Mouse (Mus musculus) heart, postnatal 10 days (tissue): Measurements from ENCODE around the gene Zc3h7b. TPM values are rescaled to one million over a fixed set of nuclear protein-coding genes. Genes with fewer than 3 reads are reported as not detected.
"Not testable (repeated sequence)": the region's sequence is repeated elsewhere in the genome, so short reads cannot be mapped to it uniquely, and the experiment has no call there.

ENCODE experiments used
- DNase-seq, 2 experiments: peaks; one replicate each; pipeline ENCODE4 v3.0.0; 2021
- intact Hi-C: fragments of 180-260 bp; cut with DNase I; formaldehyde crosslinking; loops from one replicate; pipeline ENCODE4 v1.15.1; 2025
- total RNA-seq, 2 experiments: library from RNA; stranded (reverse); gene quantifications; 2 replicates each; pipeline ENCODE4 v1.2.3; 2021

Zc3h7b gene
- 10 to 100 TPM; 83.1 to 91.3 TPM for total RNA-seq

DNA sequence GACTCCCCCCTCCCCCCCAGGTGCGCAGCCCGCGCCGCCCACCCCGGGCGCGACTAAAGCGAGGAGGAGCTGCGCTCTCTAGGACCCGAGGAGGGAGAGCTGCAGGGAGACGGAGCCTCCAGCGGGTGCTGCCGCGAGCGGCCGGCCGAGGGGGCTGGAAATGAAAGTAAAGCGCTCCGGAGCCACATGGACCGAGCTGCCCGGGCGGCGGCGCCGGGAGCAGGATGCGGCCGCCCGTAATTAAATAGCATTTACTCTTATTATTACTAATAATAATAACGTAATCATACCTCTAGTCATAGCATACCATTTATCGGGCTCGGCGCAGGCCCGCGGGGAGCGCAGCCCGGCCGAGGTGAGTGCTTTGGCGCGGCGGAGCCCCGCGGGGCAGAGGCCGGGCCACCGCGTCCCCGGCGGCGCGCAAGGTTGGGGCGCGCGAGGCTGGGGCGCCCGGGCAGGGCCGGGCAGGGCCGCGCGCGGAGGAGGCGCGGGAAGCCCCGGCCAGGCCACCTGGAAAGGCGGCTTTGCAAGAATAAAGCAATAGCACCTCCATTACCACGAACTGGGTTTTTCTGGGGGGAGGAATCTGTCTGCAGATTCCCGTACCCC lies at the start of gene Zc3h7b, which contains the start of gene Rangap1:
Zc3h7b (plus strand) TSS at position 66 of the 609 bp plus-strand sequence.
Rangap1 (minus strand) TSS at position 539 of the 609 bp plus-strand sequence.
- peak; percentile 84 to 85 for DNase-seq
- intact Hi-C loops = loop anchor here (2.0 to 5.0 kb wide), 3 partner anchors 58 to 172 kb away; partner anchors contain the start of gene Tef

- DNase-seq = no peak
- intact Hi-C loops = no loop called here
Measured at GRCm38 (mm10) chr15:81697175-81697574, 47.7 kb upstream of the Zc3h7b start, which contains the start of gene Chadl. Chadl (minus strand) TSS chr15:81697287.

DNA sequence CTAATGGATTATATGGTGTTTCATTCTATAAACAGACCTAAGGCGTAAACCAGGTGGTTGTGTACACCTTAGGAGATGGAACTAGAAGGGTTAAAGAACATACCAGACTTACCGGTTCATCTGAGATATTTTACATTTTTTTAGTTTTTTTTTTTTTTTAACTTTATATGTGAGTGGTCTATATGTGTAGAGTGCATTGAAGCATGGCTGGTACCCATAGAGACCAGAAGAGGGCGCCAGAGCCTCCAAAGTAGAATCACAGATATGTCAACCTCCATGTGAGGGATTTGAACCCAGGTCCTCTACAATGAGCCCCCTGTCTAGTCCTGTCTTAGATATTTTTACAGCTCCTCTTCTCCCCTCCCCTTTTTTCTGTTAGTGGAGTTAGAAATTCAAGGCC lies 47.0 kb upstream of the Zc3h7b start:
- intact Hi-C loops = no loop called here
- peak in 1 of 2 experiments; percentile 38 for DNase-seq

GRCm38 (mm10) chr15:81698532-81698931 lies 46.3 kb upstream of the Zc3h7b start:
- DNase-seq = no peak
- intact Hi-C loops = no loop called here

GRCm38 (mm10) chr15:81700161-81700560 lies 44.7 kb upstream of the Zc3h7b start:
- intact Hi-C loops = no loop called here
- no peak for DNase-seq

DNA sequence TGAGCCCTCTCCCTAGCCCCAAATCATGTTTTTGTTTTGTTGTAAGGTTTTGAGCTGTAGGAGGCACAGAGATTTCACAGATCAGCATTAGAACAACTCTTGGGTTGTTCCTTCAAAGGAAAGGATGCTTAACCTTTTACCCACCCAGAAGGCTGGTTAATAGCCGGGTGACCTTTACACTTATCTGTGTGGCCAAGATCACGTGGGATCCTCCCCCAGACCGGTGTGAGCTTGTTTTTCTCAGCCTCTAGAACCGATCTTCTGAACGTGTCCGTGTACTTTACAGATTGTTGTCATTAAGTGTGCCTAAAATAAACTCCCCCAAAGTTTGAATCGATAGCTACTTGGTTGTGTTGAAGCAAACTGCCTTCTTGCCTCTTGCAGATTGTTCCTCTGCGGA lies 44.3 kb upstream of the Zc3h7b start:
- intact Hi-C loops = no loop called here
- DNase-seq = no peak

GRCm38 (mm10) chr15:81701350-81701749 lies 43.5 kb upstream of the Zc3h7b start:
- DNase-seq = not testable (repeated sequence)

DNA sequence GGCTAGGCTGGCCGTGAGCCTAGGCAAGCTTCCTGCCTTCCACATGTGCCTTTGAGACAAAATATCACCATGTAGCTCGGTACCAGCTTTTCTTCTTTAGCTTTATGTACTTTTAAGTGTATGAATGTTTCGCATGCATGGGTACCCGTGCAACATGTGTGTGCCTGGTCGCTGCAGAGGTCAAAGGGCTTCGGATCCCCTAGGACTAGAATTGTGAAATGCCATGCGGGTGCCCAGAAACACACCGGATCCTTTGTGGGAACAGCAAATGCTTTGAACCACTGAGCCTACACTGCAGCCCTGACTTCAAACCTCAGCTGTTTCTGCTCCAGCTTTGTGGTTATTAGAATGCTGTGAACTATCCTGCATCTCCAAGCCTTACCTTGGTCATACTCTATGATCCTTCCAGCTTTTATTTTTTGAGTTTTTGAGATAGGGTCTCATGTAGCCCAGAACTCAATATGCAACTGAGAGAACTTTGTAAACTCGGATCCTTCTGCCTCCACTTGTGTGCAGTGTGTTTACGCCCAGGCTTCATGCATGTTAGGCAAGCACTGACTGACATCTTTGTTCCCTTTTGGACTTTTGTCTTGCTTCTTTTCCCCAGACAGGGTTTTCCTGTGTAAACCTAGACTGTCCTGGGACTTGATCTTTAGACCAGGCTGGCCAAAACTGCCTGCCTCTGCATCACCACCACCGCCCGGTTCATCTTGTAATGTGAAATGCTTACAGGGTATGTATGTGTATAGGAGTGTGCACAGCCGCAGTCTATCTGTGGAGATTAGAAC lies 42.4 kb upstream of the Zc3h7b start:
- no peak for DNase-seq
- intact Hi-C loops = no loop called here

More at GRCm38 (mm10) chr15:81701350-81701749, 43.5 kb upstream of the Zc3h7b start:
- intact Hi-C loops = not testable (repeated sequence)

DNA sequence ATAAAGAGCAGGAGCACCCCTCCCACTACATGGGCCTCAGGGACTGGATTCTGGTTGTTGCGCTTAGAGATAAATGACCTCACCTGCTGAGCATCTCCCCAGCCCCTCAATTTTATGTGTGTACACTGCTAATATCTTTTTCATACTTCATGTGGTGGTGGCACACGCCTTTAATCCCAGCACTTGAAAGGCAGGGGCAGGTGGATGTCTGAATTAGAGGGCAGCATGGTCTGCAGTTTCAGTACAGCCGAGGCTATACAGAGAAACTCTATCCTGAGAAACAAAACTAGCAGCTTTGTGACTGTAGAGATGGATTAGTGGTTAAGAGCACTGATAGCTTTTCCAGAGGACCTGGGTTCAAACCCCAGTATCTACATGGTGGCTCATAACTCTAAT lies 41.8 kb upstream of the Zc3h7b start:
- intact Hi-C loops = no loop called here
- no peak for DNase-seq

- DNase-seq = no peak
- intact Hi-C loops = no loop called here
Measured at GRCm38 (mm10) chr15:81708991-81709390, 35.9 kb upstream of the Zc3h7b start.

DNA sequence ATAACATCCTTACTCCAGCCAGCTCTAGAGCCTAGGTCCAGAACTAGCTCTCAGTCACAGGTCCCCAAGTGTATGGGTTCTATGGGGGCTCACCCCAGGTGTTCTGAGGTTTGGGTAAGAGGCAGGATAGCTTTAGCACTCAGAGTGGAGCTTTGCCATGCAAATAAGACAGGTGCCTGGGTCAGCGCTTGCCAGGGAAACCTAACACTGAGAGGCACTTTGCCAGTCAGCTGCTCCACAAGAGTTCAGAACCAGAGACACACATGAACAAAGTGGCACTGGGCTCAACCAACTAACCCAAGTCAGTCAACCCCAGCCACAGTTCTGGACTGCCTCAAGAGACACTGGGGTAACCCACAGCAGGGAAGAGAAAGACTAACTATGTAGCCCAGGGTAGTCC lies 35.2 kb upstream of the Zc3h7b start:
- intact Hi-C loops = no loop called here
- no peak for DNase-seq

DNA sequence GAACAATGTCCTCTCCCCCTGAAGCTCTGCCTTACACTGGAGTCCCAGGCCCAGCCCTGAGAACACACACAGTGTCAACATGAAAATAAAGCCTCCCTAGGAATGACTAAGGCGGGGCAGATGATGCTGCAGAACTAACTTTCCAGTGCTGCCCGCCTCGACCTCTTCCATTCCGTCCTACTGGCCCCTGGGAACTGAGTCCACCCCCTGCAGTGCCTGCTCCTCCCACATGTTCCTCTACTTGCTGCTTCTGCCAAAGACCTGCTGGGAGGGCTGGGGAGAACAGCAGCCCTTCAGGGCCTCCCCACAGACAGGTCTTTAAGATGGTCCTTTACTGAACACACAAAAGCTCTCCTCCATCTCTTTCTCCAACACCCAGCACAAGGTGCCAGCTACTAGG lies 34.1 kb upstream of the Zc3h7b start:
- intact Hi-C loops = no loop called here
- DNase-seq = no peak

DNA sequence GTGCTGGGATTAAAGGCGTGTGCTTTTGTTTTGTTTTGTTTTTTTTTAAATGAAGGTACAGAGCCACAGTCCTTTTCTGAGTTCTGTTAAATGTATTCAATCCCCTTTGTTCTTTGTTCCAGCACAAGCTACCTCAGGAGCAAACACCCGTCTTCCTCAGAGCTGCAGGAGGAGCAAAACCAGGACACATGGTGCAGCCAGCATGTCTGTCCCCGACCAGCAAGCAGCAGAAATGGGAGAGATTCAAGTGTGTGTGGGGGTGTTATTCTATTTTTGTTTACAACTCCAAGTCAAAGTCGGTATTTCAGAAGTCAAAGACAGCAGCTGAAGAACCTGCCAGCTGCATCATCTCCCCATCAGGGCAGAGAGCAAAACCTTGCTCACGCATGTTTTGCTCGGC lies 31.1 kb upstream of the Zc3h7b start:
- intact Hi-C loops = no loop called here
- no peak for DNase-seq

GRCm38 (mm10) chr15:81718336-81719138 lies 26.3 kb upstream of the Zc3h7b start:
- no peak for DNase-seq
- intact Hi-C loops = no loop called here

GRCm38 (mm10) chr15:81719139-81719531 lies 25.7 kb upstream of the Zc3h7b start:
- DNase-seq = no peak
- intact Hi-C loops = no loop called here

DNA sequence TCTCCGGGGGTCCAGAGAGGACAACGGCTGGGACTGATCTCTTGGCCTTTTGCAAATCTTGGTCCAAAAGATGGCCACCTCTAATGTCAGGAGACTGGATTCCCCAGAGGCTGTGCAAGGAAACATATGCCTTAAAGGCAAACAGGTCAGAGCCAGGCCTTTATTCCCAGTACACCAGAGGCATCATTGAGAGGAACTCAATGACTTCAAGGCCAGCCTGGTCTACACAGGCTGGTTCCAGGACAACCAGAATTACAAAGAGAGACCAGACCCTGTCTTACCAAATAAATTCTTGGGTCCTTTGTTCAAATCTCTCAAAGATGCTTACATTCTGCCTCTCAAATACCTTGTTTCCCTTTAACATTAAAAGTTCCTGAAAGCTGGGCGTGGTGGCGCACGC lies 22.5 kb upstream of the Zc3h7b start:
- DNase-seq = no peak
- intact Hi-C loops = no loop called here

DNA sequence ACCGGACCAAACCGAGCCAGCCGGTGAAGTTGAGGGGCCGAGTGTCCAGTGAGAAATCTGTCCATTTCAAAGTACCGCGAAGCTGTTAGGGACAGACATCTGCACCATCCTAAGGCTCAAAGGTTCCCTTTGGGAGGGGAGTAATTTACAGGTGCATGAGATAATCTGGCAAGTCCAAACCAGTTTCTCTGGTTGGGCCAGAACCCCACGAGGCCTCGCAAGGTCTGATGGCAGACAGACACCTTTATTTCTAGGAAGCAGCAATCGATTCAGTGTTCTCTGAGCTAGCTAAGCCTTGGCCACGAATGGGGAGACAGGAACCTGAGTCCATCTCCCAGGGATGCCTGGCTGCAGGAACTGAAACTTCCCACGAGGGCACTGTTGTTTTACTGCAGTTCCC lies 21.2 kb upstream of the Zc3h7b start:
- intact Hi-C loops = no loop called here
- no peak for DNase-seq

DNA sequence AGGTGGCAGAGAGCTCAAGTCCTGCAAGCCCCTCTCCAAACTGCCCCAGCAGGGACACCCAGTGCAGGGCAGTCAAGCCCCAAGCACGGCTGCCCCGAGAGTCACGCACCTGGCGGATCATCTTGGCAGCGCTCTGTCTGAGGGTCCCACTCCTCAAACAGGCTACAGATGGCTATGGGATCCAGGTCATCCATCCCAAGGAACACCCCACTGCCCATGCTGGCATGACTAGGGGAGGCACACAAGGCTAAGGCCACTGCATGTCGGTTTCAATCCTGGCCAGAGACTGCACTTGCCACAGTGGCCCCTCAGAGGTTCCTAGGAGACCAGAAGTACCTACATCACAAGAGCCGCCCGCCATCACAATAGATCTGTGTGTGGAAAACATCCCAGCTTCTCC lies 18.9 kb upstream of the Zc3h7b start:
- DNase-seq = no peak
- intact Hi-C loops = no loop called here

DNA sequence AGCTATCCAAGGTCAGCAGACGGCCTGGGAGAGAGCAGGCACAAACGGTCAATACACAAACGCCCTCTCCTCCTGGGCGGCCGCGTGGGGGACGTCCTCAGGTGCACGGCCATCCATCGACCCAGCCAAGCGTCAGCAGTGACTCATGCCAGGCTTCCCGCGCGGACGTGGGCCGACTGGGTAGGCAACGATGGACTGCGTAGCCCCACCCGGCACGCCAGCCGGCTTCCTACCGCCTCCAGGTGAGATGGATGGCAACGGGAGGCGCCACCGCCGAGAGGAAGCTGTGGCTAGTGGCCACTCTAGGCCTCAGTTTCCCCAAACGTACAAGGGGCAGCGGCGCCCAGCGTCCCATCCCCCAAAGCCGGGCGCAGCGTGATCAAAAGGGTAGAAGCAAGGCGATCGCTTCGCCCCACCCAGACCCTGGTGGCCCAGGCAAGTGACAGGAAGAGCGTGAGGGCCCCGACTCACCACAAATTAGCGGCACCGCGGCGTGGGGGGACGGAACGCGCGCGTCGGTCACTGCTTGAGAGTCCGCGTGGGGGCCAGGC lies 15.5 kb upstream of the Zc3h7b start:
- peak in 1 of 2 experiments; percentile 19 for DNase-seq
- intact Hi-C loops = no loop called here

- intact Hi-C loops = no loop called here
- DNase-seq = peak; percentile 98 to 99
Measured at GRCm38 (mm10) chr15:81729792-81730635, 14.8 kb upstream of the Zc3h7b start.
